Mouse (Mus musculus) spleen, postnatal 4 days (tissue): ENCODE data around the gene Oard1.

Experiments
- DNase-seq, 2 experiments: peaks; one replicate each; pipeline ENCODE4 v3.0.0; 2022; ENCODE audit warnings: low spot score in 2 of 2

Oard1 gene

GRCm38 (mm10) chr17:48436487-48436886, 26.7 kb downstream of the Oard1 start:
- DNase-seq: no peak

GRCm38 (mm10) chr17:48437421-48437911, 27.7 kb downstream of the Oard1 start:
- no peak for DNase-seq

GRCm38 (mm10) chr17:48442745-48443457, 33.1 kb downstream of the Oard1 start:
- DNase-seq: no peak

GRCm38 (mm10) chr17:48443542-48444145, 33.8 kb downstream of the Oard1 start:
- DNase-seq: no peak

- DNase-seq: no peak
These were observed 37.9 kb downstream of the Oard1 start for GRCm38 (mm10) chr17:48447675-48448074.

- DNase-seq: peak; percentile 82 to 88
These were observed 41.0 kb downstream of the Oard1 start for GRCm38 (mm10) chr17:48450666-48451352.

- peak; percentile 78 to 84 for DNase-seq
These were observed 41.5 kb downstream of the Oard1 start, which contains the start of gene Tspo2 for GRCm38 (mm10) chr17:48451353-48451675. TSS of gene Tspo2 (minus strand) at chr17:48451522.

GRCm38 (mm10) chr17:48451753-48452444, 42.1 kb downstream of the Oard1 start:
- peak in 1 of 2 experiments; percentile 41 for DNase-seq

GRCm38 (mm10) chr17:48453489-48453888, 43.7 kb downstream of the Oard1 start:
- DNase-seq: no peak

- no peak for DNase-seq
These were observed 44.4 kb downstream of the Oard1 start for GRCm38 (mm10) chr17:48454190-48454589.

GRCm38 (mm10) chr17:48454688-48455087, 44.9 kb downstream of the Oard1 start, which contains the start of gene Unc5cl:
TSS of gene Unc5cl (plus strand) at chr17:48454901.
- DNase-seq: peak in 1 of 2 experiments; percentile 36

- no peak for DNase-seq
These were observed 46.1 kb downstream of the Oard1 start for GRCm38 (mm10) chr17:48455955-48456354.

- DNase-seq: no peak
These were observed 48.3 kb downstream of the Oard1 start for GRCm38 (mm10) chr17:48457971-48458653.

- DNase-seq: no peak
These were observed 52.3 kb downstream of the Oard1 start for GRCm38 (mm10) chr17:48462096-48462495.

GRCm38 (mm10) chr17:48463391-48463790, 53.6 kb downstream of the Oard1 start:
- DNase-seq: no peak
